Mouse (Mus musculus): ENCODE results near the gene Rtn4. TPM values are rescaled to one million over a fixed set of nuclear protein-coding genes. Genes with fewer than 3 reads are reported as not detected.

Rtn4 gene
- total RNA-seq (2023), result 77.3 TPM

DNA sequence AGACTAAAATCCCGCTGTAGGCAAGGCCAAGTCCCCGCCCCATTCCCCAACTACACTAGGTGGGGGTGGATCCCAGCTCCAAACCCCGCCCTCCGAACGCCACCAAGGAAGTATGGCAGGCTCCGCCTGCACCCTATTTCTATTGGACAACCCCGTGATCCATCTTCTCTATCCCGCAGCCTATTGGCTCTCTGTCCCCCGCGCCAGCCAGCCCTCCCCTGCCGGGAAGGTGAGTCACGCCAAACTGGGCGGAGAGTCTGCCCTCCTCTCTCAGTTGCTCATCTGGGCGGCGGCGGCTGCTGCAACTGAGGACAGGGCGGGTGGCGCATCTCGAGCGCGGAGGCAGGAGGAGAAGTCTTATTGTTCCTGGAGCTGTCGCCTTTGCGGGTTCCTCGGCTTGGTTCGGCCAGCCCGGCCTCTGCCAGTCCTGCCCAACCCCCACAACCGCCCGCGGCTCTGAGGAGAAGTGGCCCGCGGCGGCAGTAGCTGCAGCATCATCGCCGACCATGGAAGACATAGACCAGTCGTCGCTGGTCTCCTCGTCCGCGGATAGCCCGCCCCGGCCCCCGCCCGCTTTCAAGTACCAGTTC lies at the start of gene Rtn4:
Gene Rtn4, plus strand, starts transcription at position 265 of the 590 bp plus-strand sequence.

Other genes with a start within 250 kb of the Rtn4 start
- 21.6 TPM for gene Prorsd1, start 177.9 kb upstream of the Rtn4 start, total RNA-seq (2023)
- 21.7 TPM for gene Mtif2, start 166.5 kb upstream of the Rtn4 start, total RNA-seq (2023)
- 0.98 TPM for gene Clhc1, start 145.0 kb upstream of the Rtn4 start, total RNA-seq (2023)
- 2,038 TPM for gene Rps27a, start 144.8 kb upstream of the Rtn4 start, total RNA-seq (2023)
- gene 4931440F15Rik, start 132.7 kb downstream of the Rtn4 start, total RNA-seq (2023), result not detected

All from CD4-positive naive resting alpha-beta T cell, adult 57 days (primary cell).